Mouse (Mus musculus) heart, embryonic 16.5 days (tissue): ENCODE results near the gene Tmem221. TPM values are rescaled to one million over a fixed set of nuclear protein-coding genes. Genes with fewer than 3 reads are reported as not detected.

ENCODE experiments used
- ATAC-seq: fragments of 200-750 bp; cut with Nextera tagmentation; replicated peaks from 2 replicates; pipeline ENCODE4 v1.8.0; 2017; ENCODE audit warnings: moderate number of reproducible peaks; ENCODE audit not compliant: insufficient read depth, low FRiP score; ENCODE audit errors: extremely low read depth
- H3K27ac ChIP-seq: fragments of 300-500 bp; sonication (generic); 2 replicates; pipeline ENCODE4 v1.5.1; 2014; ENCODE audit warnings: mild to moderate bottlenecking, low read length, control low read depth, moderate library complexity
- H3K27me3 ChIP-seq: fragments of 300-500 bp; sonication (generic); 2 replicates; pipeline ENCODE4 v1.6.1; 2014; ENCODE audit warnings: low read length, mixed read lengths; ENCODE audit not compliant: control insufficient read depth, insufficient read depth
- H3K36me3 ChIP-seq: fragments of 300-500 bp; sonication (generic); 2 replicates; pipeline ENCODE4 v1.6.1; 2014; ENCODE audit not compliant: control insufficient read depth, insufficient read depth
- H3K4me1 ChIP-seq: fragments of 300-500 bp; sonication (generic); 2 replicates; pipeline ENCODE4 v1.6.1; 2014; ENCODE audit warnings: low read length, mixed read lengths; ENCODE audit not compliant: control insufficient read depth, insufficient read depth
- H3K4me2 ChIP-seq: fragments of 300-500 bp; sonication (generic); 2 replicates; pipeline ENCODE4 v1.6.1; 2014; ENCODE audit warnings: low read depth, mild to moderate bottlenecking, control low read depth, low read length
- H3K4me3 ChIP-seq: fragments of 300-500 bp; sonication (generic); 2 replicates; pipeline ENCODE4 v1.5.1; 2014; ENCODE audit warnings: mild to moderate bottlenecking, control low read depth, low read length
- H3K9ac ChIP-seq: fragments of 300-500 bp; sonication (generic); 2 replicates; pipeline ENCODE4 v1.6.1; 2014; ENCODE audit warnings: low read length, control low read depth
- H3K9me3 ChIP-seq: fragments of 300-500 bp; sonication (generic); replicated peaks from 2 replicates; pipeline ENCODE4 v1.6.1; 2016; ENCODE audit warnings: low read length; ENCODE audit not compliant: control insufficient read depth
- WGBS: fragments of 180-500 bp; shearing (Covaris S2); extraction: QIAGEN DNeasy Blood & Tissue Kit; methylation state at CpG from one replicate; pipeline ENCODE4 v1.1.7; 2014; 5-methylcytosine and 5-hydroxymethylcytosine counted together
- polyA plus RNA-seq: library from polyadenylated mRNA; unstranded; fragments of >200 nt; fragmentation: Nextera tagmentation; extraction: Ambion mirVana; gene quantifications from 2 replicates; pipeline ENCODE4 v1.2.1, GENCODE M21; 2015

Tmem221 gene
- polyA plus RNA-seq, 1 experiment from 2014 or later: 1.4 TPM

- no peak overlapping the region for H3K4me3 ChIP-seq
- peaks cover 57% of the 10 kb centered on the region for H3K27me3 ChIP-seq
- H3K36me3 ChIP-seq: 0 out of 2 replicates have a peak, but pooled peaks cover 2% of the 10 kb centered on the region
- peaks cover 19% of the 10 kb centered on the region for H3K4me1 ChIP-seq
- H3K9me3 ChIP-seq: peaks cover 7% of the 10 kb centered on the region
- H3K9ac ChIP-seq: no peak overlapping the region
- 2% methylated on average over 15 of the region's 15 CpGs for WGBS
- H3K4me2 ChIP-seq: no peak overlapping the region
- no peak overlapping the region for H3K27ac ChIP-seq
- ATAC-seq: no peak
Measured at GRCm38 (mm10) chr8:71561401-71561800, 2.7 kb upstream of the Tmem221 start.

DNA sequence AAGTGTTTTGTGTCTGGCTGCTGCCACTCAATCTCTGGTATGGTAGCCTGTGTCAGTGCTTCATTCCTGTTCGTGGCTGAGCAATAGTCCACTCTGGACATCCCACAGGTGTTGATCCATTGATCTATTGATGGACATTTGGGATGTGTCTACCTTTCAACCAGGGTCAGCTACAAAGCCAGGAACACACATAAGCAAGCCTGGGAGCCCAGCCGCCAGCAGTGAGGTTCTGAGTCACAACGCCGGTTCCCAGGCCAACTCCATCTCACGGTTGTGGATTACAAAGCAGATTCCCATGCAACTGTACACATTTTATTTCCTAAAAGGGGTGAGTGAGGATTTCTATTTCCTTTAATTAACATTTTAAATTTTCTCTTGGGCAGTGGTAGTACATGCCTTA, 2.1 kb upstream of the Tmem221 start:
- H3K36me3 ChIP-seq: 0 out of 2 replicates have a peak, but pooled peaks cover 2% of the 10 kb centered on the region
- no peak overlapping the region for H3K9ac ChIP-seq
- peaks cover 7% of the 10 kb centered on the region for H3K9me3 ChIP-seq
- H3K27me3 ChIP-seq: peaks cover 60% of the 10 kb centered on the region
- 77% methylated on average over 5 of the region's 5 CpGs for WGBS
- H3K4me3 ChIP-seq: no peak overlapping the region
- H3K4me1 ChIP-seq: peaks cover 19% of the 10 kb centered on the region
- ATAC-seq: no peak
- no peak overlapping the region for H3K4me2 ChIP-seq
- no peak overlapping the region for H3K27ac ChIP-seq

DNA sequence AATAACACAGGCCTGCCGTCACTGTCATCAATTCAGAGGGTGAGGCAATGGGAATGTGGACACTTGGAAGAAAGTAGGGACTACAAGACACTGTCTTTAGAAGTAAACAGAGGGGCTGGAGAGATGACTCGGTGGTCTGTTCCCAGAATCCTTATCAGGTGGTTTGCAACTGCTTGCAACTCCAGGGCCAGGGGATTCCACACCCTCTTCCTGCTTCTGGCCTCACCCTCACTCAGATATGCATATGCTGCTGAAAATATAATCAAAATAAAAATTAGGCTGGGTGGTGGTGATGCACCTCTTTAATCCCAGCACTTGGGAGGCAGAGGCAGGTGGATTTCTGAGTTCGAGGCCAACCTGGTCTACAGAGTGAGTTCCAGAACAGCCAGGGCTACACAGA, 1.4 kb upstream of the Tmem221 start:
- H3K27me3 ChIP-seq: peaks cover 60% of the 10 kb centered on the region
- 66% methylated on average over 3 of the region's 3 CpGs for WGBS
- no peak for ATAC-seq

DNA sequence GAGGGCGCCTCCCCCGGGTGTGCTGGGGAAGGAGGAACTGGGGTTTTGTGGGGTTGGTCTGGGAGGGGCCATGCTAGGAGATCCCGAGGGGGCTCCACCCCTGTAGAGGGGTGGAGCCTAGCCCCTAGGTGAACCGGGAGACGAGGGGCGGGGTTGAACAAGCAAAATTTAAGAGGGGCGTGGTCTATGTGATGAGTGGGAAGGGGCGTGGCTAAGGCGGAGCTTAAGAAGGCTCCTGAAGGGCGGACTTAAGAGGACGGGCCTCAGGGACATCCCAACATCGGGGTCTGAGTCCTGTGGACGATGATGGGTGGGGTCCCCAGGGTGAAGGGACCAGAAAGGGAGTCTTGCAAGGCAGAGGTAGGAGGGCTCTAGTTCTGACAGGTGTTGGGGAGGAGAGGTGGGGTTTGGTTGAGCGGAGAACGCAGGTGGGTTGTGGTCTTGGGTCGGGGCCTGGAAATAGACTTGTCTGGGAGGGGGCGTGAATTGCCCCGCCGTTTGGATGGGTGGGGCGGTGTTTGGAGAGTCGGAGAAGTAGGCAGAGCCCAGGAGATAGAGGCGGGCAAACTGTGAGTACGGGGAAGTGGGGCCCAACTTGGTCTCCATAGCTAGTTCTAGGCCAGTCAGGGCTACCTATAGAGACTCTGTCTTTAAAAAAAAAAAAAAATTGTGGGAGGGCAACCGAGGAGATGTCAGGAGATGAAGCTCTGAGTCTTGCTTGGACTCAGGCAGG, 453 bp upstream of the Tmem221 start:
- WGBS: 2% methylated on average over 24 of the region's 24 CpGs
- peaks cover 3% of the 10 kb centered on the region for H3K9me3 ChIP-seq
- H3K4me1 ChIP-seq: peaks cover 19% of the 10 kb centered on the region
- peak overlapping the region; percentile 44 for H3K4me3 ChIP-seq
- H3K4me2 ChIP-seq: peak overlapping the region; percentile 62
- 0 out of 2 replicates have a peak, but pooled peaks cover under 1% of the 10 kb centered on the region for H3K36me3 ChIP-seq
- H3K27ac ChIP-seq: no peak overlapping the region
- H3K9ac ChIP-seq: peak overlapping the region; percentile 59
- H3K27me3 ChIP-seq: peaks cover 60% of the 10 kb centered on the region
- peak; percentile 10; the same call in 1 of the 2 replicates for ATAC-seq

More for the DNA sequence above, 1.4 kb upstream of the Tmem221 start:
- Histone ChIP-seq H3K9ac (no peak overlapping the region), H3K4me2 (no peak overlapping the region), H3K27ac (no peak overlapping the region), H3K4me1 (peaks cover 19% of the 10 kb centered on the region), H3K4me3 (no peak overlapping the region), H3K36me3 (0 out of 2 replicates have a peak, but pooled peaks cover 2% of the 10 kb centered on the region), H3K9me3 (peaks cover 7% of the 10 kb centered on the region)

DNA sequence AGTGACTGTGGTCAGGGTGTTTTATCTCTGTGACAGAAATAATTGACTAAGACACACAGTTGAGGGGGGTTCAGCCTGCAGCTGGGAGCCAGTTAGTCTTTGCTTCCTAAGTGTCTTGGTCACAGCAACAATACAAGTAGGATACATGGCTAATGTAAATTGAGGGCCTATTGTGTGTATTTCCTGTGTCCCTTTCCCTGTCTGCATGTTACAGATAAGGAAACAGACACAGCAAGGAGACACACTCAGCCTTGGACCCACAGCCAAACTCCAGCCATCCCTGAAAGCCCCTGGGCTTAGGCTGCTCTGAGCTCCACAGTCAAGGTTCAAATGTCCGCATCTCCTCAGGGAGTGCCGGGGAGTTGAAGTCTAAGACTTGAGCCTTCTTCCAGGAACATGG, 4.0 kb downstream of the Tmem221 start:
- Histone ChIP-seq H3K27ac (no peak overlapping the region), H3K4me1 (peaks cover 12% of the 10 kb centered on the region), H3K27me3 (peaks cover 35% of the 10 kb centered on the region), H3K9ac (no peak overlapping the region), H3K4me3 (no peak overlapping the region), H3K9me3 (no peaks in the 10 kb centered on the region), H3K36me3 (no peaks in the 10 kb centered on the region), H3K4me2 (no peak overlapping the region)
- WGBS: 57% methylated on average over 2 of the region's 2 CpGs
- ATAC-seq: no peak

- no peak for ATAC-seq
- Histone ChIP-seq H3K9ac (no peak overlapping the region), H3K27me3 (peaks cover 29% of the 10 kb centered on the region), H3K4me1 (peaks cover 9% of the 10 kb centered on the region), H3K36me3 (no peaks in the 10 kb centered on the region), H3K27ac (no peak overlapping the region), H3K4me3 (no peak overlapping the region), H3K9me3 (no peaks in the 10 kb centered on the region), H3K4me2 (no peak overlapping the region)
- 68% methylated on average over 6 of the region's 6 CpGs for WGBS
Measured at GRCm38 (mm10) chr8:71554001-71554400, 4.7 kb downstream of the Tmem221 start.

DNA sequence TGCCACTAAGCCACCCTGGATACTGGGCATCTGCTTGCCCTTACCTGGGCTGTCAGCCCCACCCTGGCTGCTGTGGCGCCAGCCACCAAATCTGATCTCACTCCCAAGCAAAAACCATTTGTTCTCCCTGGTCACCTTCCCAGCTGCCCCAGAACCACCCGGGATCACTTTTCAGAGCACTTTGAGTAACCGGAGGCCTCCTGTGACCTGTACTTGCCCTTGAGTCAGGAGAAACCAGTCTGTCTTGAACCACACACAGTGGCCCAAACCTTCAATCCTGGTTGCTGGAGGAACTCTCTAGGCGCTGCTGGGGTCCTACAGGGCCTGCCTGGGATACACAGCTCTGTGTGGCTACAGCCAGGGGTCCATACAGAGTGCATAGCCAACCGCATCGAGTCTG, 5.9 kb downstream of the Tmem221 start:
- Histone ChIP-seq H3K9ac (no peak overlapping the region), H3K9me3 (no peaks in the 10 kb centered on the region), H3K4me3 (no peak overlapping the region), H3K27ac (no peak overlapping the region), H3K4me2 (no peak overlapping the region), H3K27me3 (peaks cover 16% of the 10 kb centered on the region), H3K36me3 (peaks cover 7% of the 10 kb centered on the region; the same call in 1 of the 2 replicates), H3K4me1 (no peaks in the 10 kb centered on the region)
- no peak for ATAC-seq
- WGBS: 62% methylated on average over 6 of the region's 6 CpGs

- Histone ChIP-seq H3K9me3 (no peaks in the 10 kb centered on the region), H3K9ac (no peak overlapping the region), H3K36me3 (peaks cover 13% of the 10 kb centered on the region), H3K4me3 (no peak overlapping the region), H3K27me3 (no peaks in the 10 kb centered on the region), H3K4me1 (no peaks in the 10 kb centered on the region), H3K27ac (no peak overlapping the region), H3K4me2 (no peak overlapping the region)
- 61% methylated on average over 7 of the region's 7 CpGs for WGBS
- no peak for ATAC-seq
Measured at GRCm38 (mm10) chr8:71550754-71551153, 7.9 kb downstream of the Tmem221 start.

GRCm38 (mm10) chr8:71547590-71547989, 11.1 kb downstream of the Tmem221 start:
- H3K4me1 ChIP-seq: peaks cover 5% of the 10 kb centered on the region; the same call in 1 of the 2 replicates
- H3K9me3 ChIP-seq: no peaks in the 10 kb centered on the region
- WGBS: 83% methylated on average over 7 of the region's 7 CpGs
- no peak overlapping the region for H3K9ac ChIP-seq
- peaks cover 16% of the 10 kb centered on the region for H3K36me3 ChIP-seq
- ATAC-seq: no peak
- no peak overlapping the region for H3K4me3 ChIP-seq
- H3K4me2 ChIP-seq: no peak overlapping the region
- H3K27me3 ChIP-seq: no peaks in the 10 kb centered on the region
- H3K27ac ChIP-seq: no peak overlapping the region
